Mouse (Mus musculus): ENCODE data around the gene St6galnac3. TPM values are rescaled to one million over a fixed set of nuclear protein-coding genes. Genes with fewer than 3 reads are reported as not detected.
A peak's percentile ranks its signal among the peaks of the same experiment; 100 is the strongest.

Gene St6galnac3
- total RNA-seq, 2 experiments from 2014 or later: 10.7 to 12.7 TPM

- no peak for DNase-seq (ENCODE audit: extremely low spot score in 1 of 2, low spot score in 2 of 2)
- intact Hi-C loops (cut with DNase I): no loop called here
Observed at GRCm38 (mm10) chr3:153356071-153356470, 368.9 kb downstream of the St6galnac3 start.

- DNase-seq (ENCODE audit: extremely low spot score in 1 of 2, low spot score in 2 of 2): no peak
- intact Hi-C loops (cut with DNase I): no loop called here
Observed at GRCm38 (mm10) chr3:153354988-153355297, 370.0 kb downstream of the St6galnac3 start.

GRCm38 (mm10) chr3:153354186-153354987 is 370.6 kb downstream of the St6galnac3 start:
- intact Hi-C loops (cut with DNase I): no loop called here
- DNase-seq (ENCODE audit: extremely low spot score in 1 of 2, low spot score in 2 of 2): no peak

- intact Hi-C loops (cut with DNase I): no loop called here
- DNase-seq (ENCODE audit: extremely low spot score in 1 of 2, low spot score in 2 of 2): no peak
Observed at GRCm38 (mm10) chr3:153353313-153354103, 371.5 kb downstream of the St6galnac3 start.

- no peak for DNase-seq (ENCODE audit: extremely low spot score in 1 of 2, low spot score in 2 of 2)
- intact Hi-C loops (cut with DNase I): no loop called here
Observed at GRCm38 (mm10) chr3:153349981-153350380, 375.0 kb downstream of the St6galnac3 start.

- no peak for DNase-seq (ENCODE audit: extremely low spot score in 1 of 2, low spot score in 2 of 2)
- intact Hi-C loops (cut with DNase I): no loop called here
Observed at GRCm38 (mm10) chr3:153348797-153349465, 376.0 kb downstream of the St6galnac3 start.

- intact Hi-C loops (cut with DNase I): no loop called here
- DNase-seq (ENCODE audit: extremely low spot score in 1 of 2, low spot score in 2 of 2): no peak
Observed at GRCm38 (mm10) chr3:153344979-153345378, 380.0 kb downstream of the St6galnac3 start.

- intact Hi-C loops (cut with DNase I): no loop called here
- no peak for DNase-seq (ENCODE audit: extremely low spot score in 1 of 2, low spot score in 2 of 2)
Observed at GRCm38 (mm10) chr3:153339940-153340339, 385.0 kb downstream of the St6galnac3 start.

- intact Hi-C loops (cut with DNase I): no loop called here
- peak; percentile 31 to 32 for DNase-seq (ENCODE audit: extremely low spot score in 1 of 2, low spot score in 2 of 2)
Observed at GRCm38 (mm10) chr3:153339091-153339490, 385.9 kb downstream of the St6galnac3 start.

- no peak for DNase-seq (ENCODE audit: extremely low spot score in 1 of 2, low spot score in 2 of 2)
- intact Hi-C loops (cut with DNase I): no loop called here
Observed at GRCm38 (mm10) chr3:153337779-153338178, 387.2 kb downstream of the St6galnac3 start.

- intact Hi-C loops (cut with DNase I): no loop called here
- DNase-seq (ENCODE audit: extremely low spot score in 1 of 2, low spot score in 2 of 2): no peak
Observed at GRCm38 (mm10) chr3:153337221-153337620, 387.8 kb downstream of the St6galnac3 start.

- DNase-seq (ENCODE audit: extremely low spot score in 1 of 2, low spot score in 2 of 2): no peak
- intact Hi-C loops (cut with DNase I): no loop called here
Observed at GRCm38 (mm10) chr3:153334152-153334825, 390.7 kb downstream of the St6galnac3 start.

- no peak for DNase-seq (ENCODE audit: extremely low spot score in 1 of 2, low spot score in 2 of 2)
- intact Hi-C loops (cut with DNase I): no loop called here
Observed at GRCm38 (mm10) chr3:153324307-153324706, 400.7 kb downstream of the St6galnac3 start.

- intact Hi-C loops (cut with DNase I): no loop called here
- no peak for DNase-seq (ENCODE audit: extremely low spot score in 1 of 2, low spot score in 2 of 2)
Observed at GRCm38 (mm10) chr3:153323446-153323845, 401.5 kb downstream of the St6galnac3 start.

GRCm38 (mm10) chr3:153313583-153313982 is 411.4 kb downstream of the St6galnac3 start:
- intact Hi-C loops (cut with DNase I): no loop called here
- DNase-seq (ENCODE audit: extremely low spot score in 1 of 2, low spot score in 2 of 2): no peak

- intact Hi-C loops (cut with DNase I): no loop called here
- DNase-seq (ENCODE audit: extremely low spot score in 1 of 2, low spot score in 2 of 2): no peak
Observed at GRCm38 (mm10) chr3:153313167-153313566, 411.8 kb downstream of the St6galnac3 start.

- DNase-seq (ENCODE audit: extremely low spot score in 1 of 2, low spot score in 2 of 2): no peak
- intact Hi-C loops (cut with DNase I): no loop called here
Observed at GRCm38 (mm10) chr3:153312006-153312405, 413.0 kb downstream of the St6galnac3 start.

- intact Hi-C loops (cut with DNase I): no loop called here
- DNase-seq (ENCODE audit: extremely low spot score in 1 of 2, low spot score in 2 of 2): no peak
Observed at GRCm38 (mm10) chr3:153308379-153308778, 416.6 kb downstream of the St6galnac3 start.

- no peak for DNase-seq (ENCODE audit: extremely low spot score in 1 of 2, low spot score in 2 of 2)
- intact Hi-C loops (cut with DNase I): no loop called here
Observed at GRCm38 (mm10) chr3:153305153-153305552, 419.8 kb downstream of the St6galnac3 start.
